Mouse (Mus musculus): Measurements from ENCODE around the gene Cpxm1. TPM values are rescaled to one million over a fixed set of nuclear protein-coding genes. Genes with fewer than 3 reads are reported as not detected.

Cpxm1 gene
- total RNA-seq (2014; rRNA removed) (28.2 and 36.5 TPM in 2 replicates), polyA plus RNA-seq (2015; fragmentation: Nextera tagmentation; extraction: Ambion mirVana) (31.9 and 32.9 TPM in 2 replicates)

- H3K4me2 ChIP-seq (ENCODE audit: low read depth, low read length), result peak within 1 kb of the TSS; percentile 94
- TF ChIP-seq CTCF (IDR thresholded peaks at IDR 0.05; ENCODE audit: low read depth), result no peak
- under 1% methylated on average over 40 of the region's 53 CpGs for WGBS
- H3K4me3 ChIP-seq (ENCODE audit: low read length), result peak within 1 kb of the TSS; percentile 52
- DNase-seq (ENCODE audit: low spot score) (peak; percentile 40), ATAC-seq (peak; percentile 85)
- no peaks in the 10 kb centered on the region for H3K27me3 ChIP-seq (ENCODE audit: insufficient read depth, low read length)
- peaks cover 3% of the 10 kb centered on the region; the same call in 1 of the 2 replicates for H3K4me1 ChIP-seq (ENCODE audit: insufficient read depth, low read length)
- H3K9ac ChIP-seq (replicated peaks; ENCODE audit: low read length), result peak within 1 kb of the TSS; percentile 57
- peaks cover 7% of the 10 kb centered on the region; the same call in 1 of the 2 replicates for H3K36me3 ChIP-seq (ENCODE audit: insufficient read depth, low read length)
- H3K27ac ChIP-seq, result no peak within 1 kb of the TSS
- H3K9me3 ChIP-seq (ENCODE audit: low read length), result no peaks in the 10 kb centered on the region
These were observed at the start of gene Cpxm1 for GRCm38 (mm10) chr2:130397186-130397985. Gene Cpxm1, minus strand, starts transcription at chr2:130397574.

DNA sequence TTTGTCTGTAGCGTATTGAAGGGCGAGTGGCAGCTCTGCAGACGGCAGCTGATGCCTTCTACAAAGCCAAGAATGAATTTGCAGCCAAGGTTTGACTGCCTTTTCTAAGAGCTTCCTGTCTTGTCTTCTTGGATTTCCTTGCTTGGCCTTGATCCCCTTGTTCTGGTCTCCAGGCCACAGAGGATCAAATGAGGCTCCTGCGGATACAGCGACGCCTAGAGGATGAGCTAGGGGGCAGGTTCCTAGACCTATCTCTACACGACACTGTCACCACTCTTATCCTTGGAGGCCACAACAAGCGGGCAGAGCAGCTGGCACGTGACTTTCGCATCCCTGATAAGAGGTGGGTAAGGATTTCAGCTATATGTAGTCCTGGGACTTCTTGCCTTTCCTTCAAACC is 44.8 kb upstream of the Cpxm1 start:
- Histone ChIP-seq H3K4me1 (ENCODE audit: insufficient read depth, low read length) (no peaks in the 10 kb centered on the region), H3K4me3 (ENCODE audit: low read length) (no peak overlapping the region), H3K36me3 (ENCODE audit: insufficient read depth, low read length) (peaks cover 68% of the 10 kb centered on the region), H3K9ac (replicated peaks; ENCODE audit: low read length) (no peak overlapping the region), H3K27ac (no peak overlapping the region), H3K27me3 (ENCODE audit: insufficient read depth, low read length) (no peaks in the 10 kb centered on the region), H3K9me3 (ENCODE audit: low read length) (no peaks in the 10 kb centered on the region), H3K4me2 (ENCODE audit: low read depth, low read length) (no peak overlapping the region)
- WGBS, result 87% methylated on average over 10 of the region's 10 CpGs
- ATAC-seq (no peak), DNase-seq (ENCODE audit: low spot score) (no peak)
- TF ChIP-seq CTCF (IDR thresholded peaks at IDR 0.05; ENCODE audit: low read depth), result no peak

GRCm38 (mm10) chr2:130439840-130440480 is 42.6 kb upstream of the Cpxm1 start:
- no peak overlapping the region for H3K4me2 ChIP-seq (ENCODE audit: low read depth, low read length)
- DNase-seq (ENCODE audit: low spot score) (no peak), ATAC-seq (no peak; the same call in 1 of the 2 replicates)
- no peak overlapping the region for H3K27ac ChIP-seq
- H3K27me3 ChIP-seq (ENCODE audit: insufficient read depth, low read length), result no peaks in the 10 kb centered on the region
- no peak overlapping the region for H3K4me3 ChIP-seq (ENCODE audit: low read length)
- H3K9me3 ChIP-seq (ENCODE audit: low read length), result no peaks in the 10 kb centered on the region
- no peak for TF ChIP-seq CTCF (IDR thresholded peaks at IDR 0.05; ENCODE audit: low read depth)
- 86% methylated on average over 4 of the region's 4 CpGs for WGBS
- peaks cover 68% of the 10 kb centered on the region for H3K36me3 ChIP-seq (ENCODE audit: insufficient read depth, low read length)
- no peak overlapping the region for H3K9ac ChIP-seq (replicated peaks; ENCODE audit: low read length)
- no peaks in the 10 kb centered on the region for H3K4me1 ChIP-seq (ENCODE audit: insufficient read depth, low read length)

GRCm38 (mm10) chr2:130438861-130439260 is 41.5 kb upstream of the Cpxm1 start:
- ATAC-seq (no peak), DNase-seq (ENCODE audit: low spot score) (no peak)
- WGBS, result 77% methylated on average over 3 of the region's 3 CpGs
- H3K4me1 ChIP-seq (ENCODE audit: insufficient read depth, low read length), result no peaks in the 10 kb centered on the region
- no peak for TF ChIP-seq CTCF (IDR thresholded peaks at IDR 0.05; ENCODE audit: low read depth)
- H3K4me3 ChIP-seq (ENCODE audit: low read length), result no peak overlapping the region
- peaks cover 61% of the 10 kb centered on the region for H3K36me3 ChIP-seq (ENCODE audit: insufficient read depth, low read length)
- H3K9ac ChIP-seq (replicated peaks; ENCODE audit: low read length), result no peak overlapping the region
- H3K4me2 ChIP-seq (ENCODE audit: low read depth, low read length), result no peak overlapping the region
- H3K9me3 ChIP-seq (ENCODE audit: low read length), result no peaks in the 10 kb centered on the region
- H3K27me3 ChIP-seq (ENCODE audit: insufficient read depth, low read length), result no peaks in the 10 kb centered on the region
- H3K27ac ChIP-seq, result no peak overlapping the region

DNA sequence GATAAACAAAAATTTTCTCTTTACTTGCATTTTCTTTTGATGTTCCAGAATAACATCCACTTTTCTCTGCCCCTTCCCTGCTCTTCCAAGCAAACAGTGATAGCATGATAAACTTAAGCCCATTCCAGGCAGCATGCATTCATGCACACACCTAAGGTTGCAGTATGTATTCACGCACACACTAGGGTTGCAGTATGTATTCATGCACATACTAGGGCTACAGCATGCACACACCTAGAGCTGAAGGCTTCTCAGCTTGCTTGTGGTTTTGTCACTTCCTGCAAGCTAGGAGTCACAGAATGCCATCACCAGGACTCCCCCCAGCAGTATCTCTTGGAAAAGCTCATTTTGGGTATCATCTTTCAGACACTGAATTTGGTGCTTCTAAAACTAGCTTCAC is 39.4 kb upstream of the Cpxm1 start:
- Histone ChIP-seq H3K9me3 (ENCODE audit: low read length) (no peaks in the 10 kb centered on the region), H3K4me2 (ENCODE audit: low read depth, low read length) (no peak overlapping the region), H3K27me3 (ENCODE audit: insufficient read depth, low read length) (no peaks in the 10 kb centered on the region), H3K27ac (no peak overlapping the region), H3K4me1 (ENCODE audit: insufficient read depth, low read length) (no peaks in the 10 kb centered on the region), H3K9ac (replicated peaks; ENCODE audit: low read length) (no peak overlapping the region), H3K36me3 (ENCODE audit: insufficient read depth, low read length) (peaks cover 45% of the 10 kb centered on the region), H3K4me3 (ENCODE audit: low read length) (no peak overlapping the region)
- no peak for TF ChIP-seq CTCF (IDR thresholded peaks at IDR 0.05; ENCODE audit: low read depth)
- DNase-seq (ENCODE audit: low spot score) (no peak), ATAC-seq (no peak)
- 98% methylated on average over 1 of the region's 1 CpGs for WGBS

DNA sequence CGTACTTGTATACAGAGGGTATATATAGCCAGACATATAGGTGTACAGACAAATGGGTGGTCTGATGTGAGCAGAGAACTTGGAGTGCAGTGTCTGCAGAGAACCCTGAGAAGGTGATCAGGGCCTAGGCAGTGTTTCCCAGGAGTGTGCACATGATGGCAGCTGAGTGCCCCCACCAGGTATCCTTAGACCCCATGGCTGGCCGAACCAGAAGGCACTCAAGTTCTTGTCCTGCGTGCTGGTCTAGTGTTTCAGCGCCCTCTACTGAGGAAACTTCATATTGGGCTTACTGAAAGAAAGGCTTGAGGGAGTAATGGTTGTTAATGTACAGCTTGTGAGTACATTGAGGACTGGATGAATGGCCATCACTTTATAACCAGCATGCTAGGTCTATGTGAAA is 35.8 kb upstream of the Cpxm1 start:
- H3K36me3 ChIP-seq (ENCODE audit: insufficient read depth, low read length), result peaks cover 9% of the 10 kb centered on the region
- no peak overlapping the region for H3K4me3 ChIP-seq (ENCODE audit: low read length)
- DNase-seq (ENCODE audit: low spot score) (peak; percentile 80), ATAC-seq (peak; percentile 64; the same call in 1 of the 2 replicates)
- H3K9ac ChIP-seq (replicated peaks; ENCODE audit: low read length), result no peak overlapping the region
- no peak overlapping the region for H3K4me2 ChIP-seq (ENCODE audit: low read depth, low read length)
- TF ChIP-seq CTCF (IDR thresholded peaks at IDR 0.05; ENCODE audit: low read depth), result peak; percentile 77
- no peaks in the 10 kb centered on the region for H3K4me1 ChIP-seq (ENCODE audit: insufficient read depth, low read length)
- 20% methylated on average over 4 of the region's 4 CpGs for WGBS
- H3K27me3 ChIP-seq (ENCODE audit: insufficient read depth, low read length), result no peaks in the 10 kb centered on the region
- no peaks in the 10 kb centered on the region for H3K9me3 ChIP-seq (ENCODE audit: low read length)
- H3K27ac ChIP-seq, result no peak overlapping the region

Measured in hindbrain, postnatal 0 days (tissue).